Mouse (Mus musculus): Measurements from ENCODE around the gene Slc38a2.

- no peak for TF ChIP-seq CTCF (conservative IDR thresholded peaks at IDR 0.05; ENCODE audit: low read length)
- no peak for TF ChIP-seq NANOG (IDR thresholded peaks at IDR 0.05; ENCODE audit: borderline replicate concordance, low read length)
- no peak for TF ChIP-seq POU5F1 (IDR thresholded peaks at IDR 0.05; ENCODE audit: borderline replicate concordance, low read length)
Observed at GRCm38 (mm10) chr15:96638173-96638572, 61.4 kb downstream of the Slc38a2 start.
